ENCODE assay signal across 28 mouse cellular contexts in genomic region chr8:127161854-127162253, GRCm38 (mm10).
DNase-seq lines count a peak whose midpoint lies in the region; ATAC-seq and TF ChIP-seq lines count a peak whose summit lies in the region.
"Had no signal": no experiment of that assay in that cellular context is flagged by ENCODE, and none has a peak within 500 bp of the region (broad histone marks: within the 10 kb centered on the region; RNA-seq: fewer than 3 reads in every experiment).

No protein-coding gene starts in this region.

- H3K36me3 ChIP-seq in liver, embryonic 14.5 days (replicated peaks; ENCODE audit: control insufficient read depth, insufficient read depth, low read depth) = no peaks in the 10 kb centered on the region
- no peaks in the 10 kb centered on the region for H3K36me3 ChIP-seq in liver, postnatal 0 days (replicated peaks; ENCODE audit: insufficient read depth, low read length)
- peaks cover 5% of the 10 kb centered on the region; the same call in 1 of the 2 replicates for H3K36me3 ChIP-seq in stomach, postnatal 0 days (ENCODE audit: control insufficient read depth, insufficient read depth, low read length)
- H3K36me3 ChIP-seq: embryonic facial prominence, embryonic 15.5 days; forebrain, embryonic 15.5 days; G1E had no signal

- no peak overlapping the region for H3K9ac ChIP-seq in liver, embryonic 14.5 days (replicated peaks)
- no peak overlapping the region for H3K9ac ChIP-seq in liver, postnatal 0 days (replicated peaks)
- no peak overlapping the region for H3K9ac ChIP-seq in stomach, postnatal 0 days (ENCODE audit: low read length)
- H3K9ac ChIP-seq: embryonic facial prominence, embryonic 13.5 days; embryonic facial prominence, embryonic 15.5 days; forebrain, embryonic 13.5 days; forebrain, embryonic 15.5 days had no signal

- no peaks in the 10 kb centered on the region for H3K9me3 ChIP-seq in liver, embryonic 14.5 days (ENCODE audit: control insufficient read depth, low read length)
- no peaks in the 10 kb centered on the region for H3K9me3 ChIP-seq in liver, postnatal 0 days (ENCODE audit: low read length)
- no peaks in the 10 kb centered on the region for H3K9me3 ChIP-seq in stomach, postnatal 0 days (ENCODE audit: control insufficient read depth, low read length)
- H3K9me3 ChIP-seq: embryonic facial prominence, embryonic 13.5 days; embryonic facial prominence, embryonic 15.5 days; forebrain, embryonic 13.5 days; forebrain, embryonic 15.5 days had no signal

- H3K4me3 ChIP-seq in liver, embryonic 14.5 days (ENCODE audit: insufficient read depth in 1 of 2, low read depth in 2 of 2, low read length in 2 of 2) = no peak overlapping the region
- H3K4me3 ChIP-seq in liver, postnatal 0 days (ENCODE audit: low read depth, low read length) = no peak overlapping the region
- no peak overlapping the region for H3K4me3 ChIP-seq in stomach, postnatal 0 days (ENCODE audit: low read depth, low read length)
- H3K4me3 ChIP-seq: embryonic facial prominence, embryonic 13.5 days; embryonic facial prominence, embryonic 15.5 days; erythroblast, embryonic 14.5 days; forebrain, embryonic 13.5 days; forebrain, embryonic 15.5 days had no signal

- 0 out of 2 replicates have a peak, but pooled peaks have one; percentile 18 for ATAC-seq in liver, embryonic 14.5 days (ENCODE audit: insufficient read depth)
- no peak for ATAC-seq in liver, postnatal 0 days
- 0 out of 2 replicates have a peak, but pooled peaks have one; percentile 26 for ATAC-seq in stomach, postnatal 0 days (ENCODE audit: low FRiP score, low TSS enrichment)
- ATAC-seq: activated CD4-positive, CD25-positive, alpha-beta regulatory T cell, adult 4 months; CD4-positive, CD25-positive, alpha-beta regulatory T cell, adult 4 months; forebrain, embryonic 13.5 days; forebrain, embryonic 15.5 days; Patski had no signal

- H3K4me1 ChIP-seq in liver, embryonic 14.5 days (replicated peaks; ENCODE audit: control insufficient read depth in 2 of 2, insufficient read depth in 2 of 2, low read length in 1 of 2) = no peaks in the 10 kb centered on the region
- H3K4me1 ChIP-seq in liver, postnatal 0 days (ENCODE audit: insufficient read depth) = peaks cover 5% of the 10 kb centered on the region; the same call in 1 of the 2 replicates
- H3K4me1 ChIP-seq in stomach, postnatal 0 days (replicated peaks; ENCODE audit: control insufficient read depth, insufficient read depth) = no peaks in the 10 kb centered on the region

- H3K4me2 ChIP-seq in liver, embryonic 14.5 days (ENCODE audit: low read depth) = no peak overlapping the region
- H3K4me2 ChIP-seq in liver, postnatal 0 days (ENCODE audit: low read depth, low read length) = no peak overlapping the region
- H3K4me2 ChIP-seq in stomach, postnatal 0 days (replicated peaks; ENCODE audit: low read depth) = no peak overlapping the region
- H3K4me2 ChIP-seq: embryonic facial prominence, embryonic 13.5 days; embryonic facial prominence, embryonic 15.5 days; forebrain, embryonic 13.5 days; forebrain, embryonic 15.5 days had no signal

- TF ChIP-seq CTCF in liver, embryonic 14.5 days (IDR thresholded peaks at IDR 0.05; ENCODE audit: low read depth) = no peak
- TF ChIP-seq CTCF in liver, postnatal 0 days (IDR thresholded peaks at IDR 0.05; ENCODE audit: low read depth) = no peak
- no peak for TF ChIP-seq CTCF in stomach, postnatal 0 days (IDR thresholded peaks at IDR 0.05; ENCODE audit: low read depth)

- H3K27ac ChIP-seq in liver, embryonic 14.5 days = no peak overlapping the region
- H3K27ac ChIP-seq in liver, postnatal 0 days (ENCODE audit: low read depth) = no peak overlapping the region
- no peak overlapping the region for H3K27ac ChIP-seq in stomach, postnatal 0 days (replicated peaks)
- H3K27ac ChIP-seq: embryonic facial prominence, embryonic 13.5 days; embryonic facial prominence, embryonic 15.5 days; forebrain, embryonic 13.5 days; forebrain, embryonic 15.5 days had no signal

- no peaks in the 10 kb centered on the region for H3K27me3 ChIP-seq in liver, embryonic 14.5 days (ENCODE audit: control insufficient read depth, insufficient read depth, low read length)
- no peaks in the 10 kb centered on the region for H3K27me3 ChIP-seq in liver, postnatal 0 days (ENCODE audit: insufficient read depth, low read length)
- H3K27me3 ChIP-seq in stomach, postnatal 0 days (ENCODE audit: control insufficient read depth, insufficient read depth, low read length) = no peaks in the 10 kb centered on the region
- H3K27me3 ChIP-seq: CH12.LX; embryonic facial prominence, embryonic 13.5 days; embryonic facial prominence, embryonic 15.5 days; forebrain, embryonic 13.5 days; forebrain, embryonic 15.5 days; Patski had no signal

- peak; percentile 84 for DNase-seq in heart, adult 11 months
- no peak for DNase-seq in heart, adult 18-20 months
- no peak for DNase-seq in liver, embryonic 14.5 days (ENCODE audit: low read depth in 3 of 3, low spot score in 3 of 3)
- DNase-seq in liver, postnatal 0 days = no peak
- DNase-seq in fat pad, adult 2 months (ENCODE audit: extremely low read depth, low read depth, low spot score) = peak; percentile 61
- no peak for DNase-seq in stomach, postnatal 0 days (ENCODE audit: low spot score)
- no peak for DNase-seq in ovary, postnatal 10 days (ENCODE audit: low spot score)
- DNase-seq: adrenal gland, adult 2 months; adrenal gland, postnatal 10 days; adrenal gland, postnatal 25 days; B cell, adult 2 months; cerebellum, adult 11 months; cerebellum, adult 18-20 months; cerebellum, adult 8-10 months; cerebellum, adult 9-11 months; cerebellum, postnatal 14 days; cerebellum, postnatal 36 days; embryo, embryonic 11 days had no signal

- TF ChIP-seq EP300 in liver, embryonic 14.5 days (IDR thresholded peaks at IDR 0.05; ENCODE audit: low read depth) = no peak
- no peak for TF ChIP-seq EP300 in liver, postnatal 0 days (IDR thresholded peaks at IDR 0.05; ENCODE audit: low read depth)
- no peak for TF ChIP-seq EP300 in stomach, postnatal 0 days (optimal IDR thresholded peaks at IDR 0.05)

- WGBS in liver, embryonic 14.5 days (ENCODE audit: insufficient replicate concordance) = 48% methylated on average over 7 of the region's 7 CpGs
- WGBS in liver, postnatal 0 days (ENCODE audit: insufficient replicate concordance) = 72% methylated on average over 7 of the region's 7 CpGs
- 82% methylated on average over 7 of the region's 7 CpGs for WGBS in stomach, postnatal 0 days

Comparison
In these comparisons a context has a peak if more than half of its experiments do, and no peak if none do; other contexts are left out.
1. DNase-seq: peak in heart, adult 11 months (single experiment) and fat pad, adult 2 months (single experiment); none in heart, adult 18-20 months (0 of 2), liver, embryonic 14.5 days (0 of 3), liver, postnatal 0 days (single experiment), stomach, postnatal 0 days (single experiment) and ovary, postnatal 10 days (single experiment).